Mouse (Mus musculus): ENCODE results near the gene Tma7. TPM values are rescaled to one million over a fixed set of nuclear protein-coding genes. Genes with fewer than 3 reads are reported as not detected.

The Tma7 gene
- polyA plus RNA-seq, 1 experiment from 2014 or later, result 779 TPM

DNA sequence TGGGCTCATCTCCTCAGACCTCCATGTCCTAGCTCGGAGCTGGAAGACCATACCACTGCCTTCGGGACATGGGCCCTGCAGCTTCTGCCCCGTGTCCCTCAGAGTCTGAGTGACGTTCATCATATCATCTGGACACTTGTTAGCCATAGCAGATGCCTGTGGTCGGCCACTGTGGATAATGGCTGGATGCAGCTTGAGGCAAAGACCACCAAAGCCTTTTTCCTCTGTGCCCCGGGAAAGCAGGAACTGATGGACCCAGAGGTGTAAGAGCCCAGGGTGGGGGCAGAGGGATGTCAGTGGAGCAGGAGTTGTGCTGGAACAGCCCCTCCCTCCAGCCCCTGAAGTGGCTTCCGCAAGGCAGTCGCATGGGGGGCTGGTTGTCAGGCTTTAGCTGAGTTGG, 50.7 kb downstream of the Tma7 start:
- no peak overlapping the region for H3K4me2 ChIP-seq (ENCODE audit: low read depth, low read length)
- no peak overlapping the region for H3K27ac ChIP-seq (ENCODE audit: low read depth, low read length)
- no peaks in the 10 kb centered on the region for H3K9me3 ChIP-seq (ENCODE audit: control insufficient read depth, low read length)
- H3K4me1 ChIP-seq (ENCODE audit: control insufficient read depth, insufficient read depth, low read length), result no peaks in the 10 kb centered on the region
- ATAC-seq (ENCODE audit: low read depth), result no peak
- WGBS, result 82% methylated on average over 8 of the region's 8 CpGs
- peaks cover 3% of the 10 kb centered on the region; the same call in 1 of the 2 replicates for H3K36me3 ChIP-seq (ENCODE audit: control insufficient read depth, insufficient read depth, low read length)
- no peak overlapping the region for H3K9ac ChIP-seq (replicated peaks; ENCODE audit: low read depth, low read length)
- no peak overlapping the region for H3K4me3 ChIP-seq (ENCODE audit: low read depth, low read length)
- H3K27me3 ChIP-seq (ENCODE audit: control insufficient read depth, insufficient read depth, low read length), result no peaks in the 10 kb centered on the region

- Histone ChIP-seq H3K4me1 (ENCODE audit: control insufficient read depth, insufficient read depth, low read length) (no peaks in the 10 kb centered on the region), H3K4me2 (ENCODE audit: low read depth, low read length) (no peak overlapping the region), H3K4me3 (ENCODE audit: low read depth, low read length) (no peak overlapping the region), H3K9ac (replicated peaks; ENCODE audit: low read depth, low read length) (no peak overlapping the region), H3K9me3 (ENCODE audit: control insufficient read depth, low read length) (no peaks in the 10 kb centered on the region), H3K27me3 (ENCODE audit: control insufficient read depth, insufficient read depth, low read length) (no peaks in the 10 kb centered on the region), H3K27ac (ENCODE audit: low read depth, low read length) (no peak overlapping the region), H3K36me3 (ENCODE audit: control insufficient read depth, insufficient read depth, low read length) (peaks cover 3% of the 10 kb centered on the region; the same call in 1 of the 2 replicates)
- WGBS, result 92% methylated on average over 7 of the region's 7 CpGs
- no peak for ATAC-seq (ENCODE audit: low read depth)
Observed at GRCm38 (mm10) chr9:109031001-109031400, 51.4 kb downstream of the Tma7 start.

DNA sequence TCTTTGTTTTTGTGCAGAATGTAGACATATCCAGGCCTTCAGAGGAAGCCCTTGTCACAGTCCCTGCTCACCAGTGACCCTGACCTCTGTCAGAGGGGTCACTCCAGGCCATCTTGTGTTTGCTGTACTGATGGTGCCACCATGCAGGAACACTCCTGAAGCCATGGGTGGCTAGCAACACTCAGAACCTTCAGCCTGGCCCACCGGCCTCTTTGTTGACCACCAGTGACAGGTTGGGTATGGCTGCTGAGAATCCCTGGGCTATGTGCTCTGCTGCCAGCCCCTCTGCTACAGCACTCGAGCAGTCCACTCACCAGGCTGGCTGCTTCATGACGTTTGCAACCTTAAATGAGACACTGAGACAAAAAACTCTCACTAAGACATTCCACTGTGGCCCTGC, 52.1 kb downstream of the Tma7 start:
- 80% methylated on average over 3 of the region's 3 CpGs for WGBS

GRCm38 (mm10) chr9:109028919-109029318, 53.5 kb downstream of the Tma7 start:
- no peak for ATAC-seq (ENCODE audit: low read depth)
- Histone ChIP-seq H3K9me3 (ENCODE audit: control insufficient read depth, low read length) (no peaks in the 10 kb centered on the region), H3K4me3 (ENCODE audit: low read depth, low read length) (no peak overlapping the region), H3K36me3 (ENCODE audit: control insufficient read depth, insufficient read depth, low read length) (peaks cover 3% of the 10 kb centered on the region; the same call in 1 of the 2 replicates), H3K9ac (replicated peaks; ENCODE audit: low read depth, low read length) (no peak overlapping the region), H3K27ac (ENCODE audit: low read depth, low read length) (no peak overlapping the region), H3K27me3 (ENCODE audit: control insufficient read depth, insufficient read depth, low read length) (no peaks in the 10 kb centered on the region), H3K4me2 (ENCODE audit: low read depth, low read length) (no peak overlapping the region), H3K4me1 (ENCODE audit: control insufficient read depth, insufficient read depth, low read length) (no peaks in the 10 kb centered on the region)
- WGBS, result 80% methylated on average over 5 of the region's 5 CpGs

More for the DNA sequence above, 52.1 kb downstream of the Tma7 start:
- Histone ChIP-seq H3K4me1 (ENCODE audit: control insufficient read depth, insufficient read depth, low read length) (no peaks in the 10 kb centered on the region), H3K9ac (replicated peaks; ENCODE audit: low read depth, low read length) (no peak overlapping the region), H3K4me3 (ENCODE audit: low read depth, low read length) (no peak overlapping the region), H3K27ac (ENCODE audit: low read depth, low read length) (no peak overlapping the region), H3K9me3 (ENCODE audit: control insufficient read depth, low read length) (no peaks in the 10 kb centered on the region), H3K36me3 (ENCODE audit: control insufficient read depth, insufficient read depth, low read length) (peaks cover 3% of the 10 kb centered on the region; the same call in 1 of the 2 replicates), H3K4me2 (ENCODE audit: low read depth, low read length) (no peak overlapping the region), H3K27me3 (ENCODE audit: control insufficient read depth, insufficient read depth, low read length) (no peaks in the 10 kb centered on the region)
- no peak for ATAC-seq (ENCODE audit: low read depth)

DNA sequence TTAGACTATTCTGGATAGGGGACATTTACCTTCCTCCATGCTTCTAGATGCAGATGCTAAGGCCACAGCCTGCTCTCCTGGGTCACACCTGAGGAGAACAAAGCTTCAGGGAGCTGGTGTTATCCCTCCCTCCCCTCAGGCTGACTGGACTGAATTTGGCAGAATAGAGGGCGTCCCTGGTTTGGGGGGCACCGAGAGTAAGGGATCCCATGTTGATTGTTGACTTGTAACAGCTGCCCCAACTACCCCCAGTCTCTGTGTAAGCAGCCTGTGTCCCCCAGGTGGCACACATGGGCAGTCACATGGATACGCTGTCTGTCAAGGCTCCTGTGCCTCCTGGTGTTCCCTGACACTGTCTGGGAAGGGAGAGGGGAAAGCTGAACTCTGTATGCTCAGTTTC, 54.0 kb downstream of the Tma7 start:
- Histone ChIP-seq H3K27ac (ENCODE audit: low read depth, low read length) (no peak overlapping the region), H3K36me3 (ENCODE audit: control insufficient read depth, insufficient read depth, low read length) (peaks cover 4% of the 10 kb centered on the region; the same call in 1 of the 2 replicates), H3K4me3 (ENCODE audit: low read depth, low read length) (no peak overlapping the region), H3K4me2 (ENCODE audit: low read depth, low read length) (no peak overlapping the region), H3K4me1 (ENCODE audit: control insufficient read depth, insufficient read depth, low read length) (no peaks in the 10 kb centered on the region), H3K27me3 (ENCODE audit: control insufficient read depth, insufficient read depth, low read length) (no peaks in the 10 kb centered on the region), H3K9me3 (ENCODE audit: control insufficient read depth, low read length) (no peaks in the 10 kb centered on the region), H3K9ac (replicated peaks; ENCODE audit: low read depth, low read length) (no peak overlapping the region)
- WGBS, result 80% methylated on average over 3 of the region's 3 CpGs
- ATAC-seq (ENCODE audit: low read depth), result no peak

GRCm38 (mm10) chr9:109027521-109027920, 54.9 kb downstream of the Tma7 start:
- Histone ChIP-seq H3K4me3 (ENCODE audit: low read depth, low read length) (no peak overlapping the region), H3K9ac (replicated peaks; ENCODE audit: low read depth, low read length) (no peak overlapping the region), H3K4me1 (ENCODE audit: control insufficient read depth, insufficient read depth, low read length) (no peaks in the 10 kb centered on the region), H3K36me3 (ENCODE audit: control insufficient read depth, insufficient read depth, low read length) (peaks cover 5% of the 10 kb centered on the region; the same call in 1 of the 2 replicates), H3K9me3 (ENCODE audit: control insufficient read depth, low read length) (no peaks in the 10 kb centered on the region), H3K4me2 (ENCODE audit: low read depth, low read length) (no peak overlapping the region), H3K27me3 (ENCODE audit: control insufficient read depth, insufficient read depth, low read length) (no peaks in the 10 kb centered on the region), H3K27ac (ENCODE audit: low read depth, low read length) (no peak overlapping the region)
- no peak for ATAC-seq (ENCODE audit: low read depth)
- WGBS, result 83% methylated on average over 8 of the region's 8 CpGs

Other genes starting within 250 kb of the Tma7 start
- 21.9 and 22.2 TPM in 2 replicates for gene Slc26a6, start 229.3 kb downstream of the Tma7 start, polyA plus RNA-seq (2014; fragmentation: Nextera tagmentation; extraction: Ambion mirVana)
- not detected in 2 replicates for gene Tmem89, start 168.0 kb downstream of the Tma7 start, polyA plus RNA-seq (2014; fragmentation: Nextera tagmentation; extraction: Ambion mirVana)
- 480 and 510 TPM in 2 replicates for gene Uqcrc1, start 146.0 kb downstream of the Tma7 start, polyA plus RNA-seq (2014; fragmentation: Nextera tagmentation; extraction: Ambion mirVana)
- 0.64 and 3.0 TPM in 2 replicates for gene Col7a1, start 129.0 kb downstream of the Tma7 start, polyA plus RNA-seq (2014; fragmentation: Nextera tagmentation; extraction: Ambion mirVana)
- gene Ucn2, start 96.6 kb downstream of the Tma7 start, polyA plus RNA-seq (2014; fragmentation: Nextera tagmentation; extraction: Ambion mirVana), result 0.24 TPM in 1 of 2 replicates, not detected in the other
- gene Pfkfb4, start 90.8 kb downstream of the Tma7 start, polyA plus RNA-seq (2014; fragmentation: Nextera tagmentation; extraction: Ambion mirVana), result 23.2 and 27.9 TPM in 2 replicates
- 55.4 TPM in 2 replicates for gene Shisa5, start 44.0 kb downstream of the Tma7 start, polyA plus RNA-seq (2014; fragmentation: Nextera tagmentation; extraction: Ambion mirVana)
- 12.4 and 13.4 TPM in 2 replicates for gene Trex1, start 22.9 kb downstream of the Tma7 start, polyA plus RNA-seq (2014; fragmentation: Nextera tagmentation; extraction: Ambion mirVana)
- 31.4 and 34.8 TPM in 2 replicates for gene Atrip, start 8.5 kb downstream of the Tma7 start, polyA plus RNA-seq (2014; fragmentation: Nextera tagmentation; extraction: Ambion mirVana)
- 10.7 and 13.1 TPM in 2 replicates for gene Ccdc51, start 94 bp downstream of the Tma7 start, polyA plus RNA-seq (2014; fragmentation: Nextera tagmentation; extraction: Ambion mirVana)
- 13.9 and 14.9 TPM in 2 replicates for gene Plxnb1, start 12.8 kb upstream of the Tma7 start, polyA plus RNA-seq (2014; fragmentation: Nextera tagmentation; extraction: Ambion mirVana)
- gene Fbxw21, start 79.5 kb upstream of the Tma7 start, polyA plus RNA-seq (2014; fragmentation: Nextera tagmentation; extraction: Ambion mirVana), result not detected in 2 replicates
- not detected in 2 replicates for gene Fbxw13, start 113.4 kb upstream of the Tma7 start, polyA plus RNA-seq (2014; fragmentation: Nextera tagmentation; extraction: Ambion mirVana)
- not detected in 2 replicates for gene Fbxw20, start 152.2 kb upstream of the Tma7 start, polyA plus RNA-seq (2014; fragmentation: Nextera tagmentation; extraction: Ambion mirVana)
- gene Fbxw14, start 205.1 kb upstream of the Tma7 start, polyA plus RNA-seq (2014; fragmentation: Nextera tagmentation; extraction: Ambion mirVana), result not detected in 2 replicates